Mouse (Mus musculus): Measurements from ENCODE around the gene Vmn2r117. TPM values are rescaled to one million over a fixed set of nuclear protein-coding genes. Genes with fewer than 3 reads are reported as not detected.
"Not testable (repeated sequence)": the region's sequence is repeated elsewhere in the genome, so short reads cannot be mapped to it uniquely, and the experiment has no call there.

Vmn2r117 gene
- polyA plus RNA-seq (2015; fragmentation: Nextera tagmentation; extraction: Ambion mirVana), result not detected in 2 replicates

DNA sequence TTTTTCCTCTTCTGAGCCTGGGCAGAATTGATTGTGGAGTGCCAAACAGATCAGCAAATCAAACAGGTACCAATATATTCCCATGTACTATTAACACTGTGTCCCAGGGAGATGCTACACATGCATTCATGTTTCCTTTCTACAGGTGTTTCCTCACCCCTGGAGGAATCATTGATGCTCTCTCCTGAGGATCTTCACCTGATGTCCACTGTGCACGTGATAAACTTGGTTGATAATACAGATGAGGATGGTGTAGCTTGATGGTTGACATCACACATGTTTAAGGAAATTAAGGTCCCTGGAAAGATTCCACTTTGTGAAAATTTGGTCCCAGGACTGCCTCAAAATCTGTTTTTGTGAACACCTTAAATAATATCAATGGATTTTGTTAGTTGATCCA, at the start of gene Vmn2r117:
TSS of gene Vmn2r117 (minus strand) at position 101 of the 400 bp plus-strand sequence.
- H3K9me3 ChIP-seq; H3K27me3 ChIP-seq (replicated peaks); H3K4me1 ChIP-seq (replicated peaks); ATAC-seq; H3K27ac ChIP-seq; H3K4me2 ChIP-seq (replicated peaks); H3K9ac ChIP-seq; H3K4me3 ChIP-seq (replicated peaks); H3K36me3 ChIP-seq: not testable (repeated sequence)
- whole genome bisulfite sequencing, result 59% methylated on average over 1 of the region's 1 CpGs

GRCm38 (mm10) chr17:23522941-23523732, 43.6 kb upstream of the Vmn2r117 start:
- not testable (repeated sequence) for H3K4me3 ChIP-seq (replicated peaks); H3K4me1 ChIP-seq (replicated peaks); H3K36me3 ChIP-seq; ATAC-seq; H3K9ac ChIP-seq; H3K27ac ChIP-seq; H3K27me3 ChIP-seq (replicated peaks); H3K4me2 ChIP-seq (replicated peaks); H3K9me3 ChIP-seq
- WGBS, result 67% methylated on average over 30 of the region's 30 CpGs

- no peak for ATAC-seq
- WGBS, result 70% methylated on average over 2 of the region's 2 CpGs
- H3K9ac ChIP-seq, result no peak overlapping the region
Observed at GRCm38 (mm10) chr17:23518701-23519423, 39.4 kb upstream of the Vmn2r117 start.

GRCm38 (mm10) chr17:23433150-23433679, 46.3 kb downstream of the Vmn2r117 start:
- 78% methylated on average over 6 of the region's 6 CpGs for WGBS

More at GRCm38 (mm10) chr17:23518701-23519423, 39.4 kb upstream of the Vmn2r117 start:
- no peak overlapping the region for H3K4me2 ChIP-seq (replicated peaks)
- no peaks in the 10 kb centered on the region for H3K36me3 ChIP-seq
- no peaks in the 10 kb centered on the region for H3K4me1 ChIP-seq (replicated peaks)
- no peaks in the 10 kb centered on the region for H3K27me3 ChIP-seq (replicated peaks)
- no peak overlapping the region for H3K27ac ChIP-seq
- H3K4me3 ChIP-seq (replicated peaks), result no peak overlapping the region
- no peaks in the 10 kb centered on the region for H3K9me3 ChIP-seq

More at GRCm38 (mm10) chr17:23433150-23433679, 46.3 kb downstream of the Vmn2r117 start:
- no peak overlapping the region for H3K27ac ChIP-seq
- H3K4me3 ChIP-seq (replicated peaks), result no peak overlapping the region
- H3K9me3 ChIP-seq, result no peaks in the 10 kb centered on the region
- H3K36me3 ChIP-seq, result no peaks in the 10 kb centered on the region
- no peak for ATAC-seq
- H3K4me1 ChIP-seq (replicated peaks), result no peaks in the 10 kb centered on the region
- H3K4me2 ChIP-seq (replicated peaks), result no peak overlapping the region
- no peaks in the 10 kb centered on the region for H3K27me3 ChIP-seq (replicated peaks)
- no peak overlapping the region for H3K9ac ChIP-seq

Other genes starting within 250 kb of the Vmn2r117 start
- not detected in 2 replicates for gene Vmn2r114, start 167.2 kb downstream of the Vmn2r117 start, polyA plus RNA-seq (2015; fragmentation: Nextera tagmentation; extraction: Ambion mirVana)
- gene Vmn2r115, start 136.0 kb downstream of the Vmn2r117 start, polyA plus RNA-seq (2015; fragmentation: Nextera tagmentation; extraction: Ambion mirVana), result not detected in 2 replicates
- gene Vmn2r116, start 95.1 kb downstream of the Vmn2r117 start, polyA plus RNA-seq (2015; fragmentation: Nextera tagmentation; extraction: Ambion mirVana), result not detected in 2 replicates
- 15.2 and 17.7 TPM in 2 replicates for gene Zfp213, start 84.5 kb upstream of the Vmn2r117 start, polyA plus RNA-seq (2015; fragmentation: Nextera tagmentation; extraction: Ambion mirVana)
- 10.4 and 10.5 TPM in 2 replicates for gene Zfp13, start 119.8 kb upstream of the Vmn2r117 start, polyA plus RNA-seq (2015; fragmentation: Nextera tagmentation; extraction: Ambion mirVana)
- 0.14 TPM in 1 of 2 replicates, not detected in the other for gene Zscan10, start 121.2 kb upstream of the Vmn2r117 start, polyA plus RNA-seq (2015; fragmentation: Nextera tagmentation; extraction: Ambion mirVana)
- gene Mmp25, start 165.6 kb upstream of the Vmn2r117 start, polyA plus RNA-seq (2015; fragmentation: Nextera tagmentation; extraction: Ambion mirVana), result 0.69 and 0.79 TPM in 2 replicates
- gene Bicdl2, start 180.8 kb upstream of the Vmn2r117 start, polyA plus RNA-seq (2015; fragmentation: Nextera tagmentation; extraction: Ambion mirVana), result 4.2 TPM in 2 replicates
- gene Hcfc1r1, start 193.9 kb upstream of the Vmn2r117 start, polyA plus RNA-seq (2015; fragmentation: Nextera tagmentation; extraction: Ambion mirVana), result 68.9 and 69.9 TPM in 2 replicates
- gene Thoc6, start 194.2 kb upstream of the Vmn2r117 start, polyA plus RNA-seq (2015; fragmentation: Nextera tagmentation; extraction: Ambion mirVana), result 43.0 and 43.2 TPM in 2 replicates
- 24.2 and 24.8 TPM in 2 replicates for gene Tnfrsf12a, start 197.8 kb upstream of the Vmn2r117 start, polyA plus RNA-seq (2015; fragmentation: Nextera tagmentation; extraction: Ambion mirVana)
- gene Cldn6, start 199.6 kb upstream of the Vmn2r117 start, polyA plus RNA-seq (2015; fragmentation: Nextera tagmentation; extraction: Ambion mirVana), result 42.8 and 46.2 TPM in 2 replicates
- 1.3 and 2.0 TPM in 2 replicates for gene Cldn9, start 204.3 kb upstream of the Vmn2r117 start, polyA plus RNA-seq (2015; fragmentation: Nextera tagmentation; extraction: Ambion mirVana)
- gene 1520401A03Rik, start 243.1 kb upstream of the Vmn2r117 start, polyA plus RNA-seq (2015; fragmentation: Nextera tagmentation; extraction: Ambion mirVana), result 0.14 TPM in 1 of 2 replicates, not detected in the other
- gene Pkmyt1, start 246.6 kb upstream of the Vmn2r117 start, polyA plus RNA-seq (2015; fragmentation: Nextera tagmentation; extraction: Ambion mirVana), result 42.3 and 46.0 TPM in 2 replicates

Data from intestine, embryonic 15.5 days (tissue).